Mouse (Mus musculus) gastrocnemius, adult 8-10 months (tissue): ENCODE data around the gene Klk12. TPM values are rescaled to one million over a fixed set of nuclear protein-coding genes. Genes with fewer than 3 reads are reported as not detected.

Source experiments
- DNase-seq, 2 experiments: peaks; one replicate each; pipeline ENCODE4 v3.0.0; 2022; ENCODE audit warnings: low spot score in 2 of 2
- total RNA-seq, 4 experiments: library from RNA; stranded (reverse); gene quantifications; 2 replicates each; pipeline ENCODE4 v1.2.4; 2022

The Klk12 gene
- total RNA-seq: not detected

DNA sequence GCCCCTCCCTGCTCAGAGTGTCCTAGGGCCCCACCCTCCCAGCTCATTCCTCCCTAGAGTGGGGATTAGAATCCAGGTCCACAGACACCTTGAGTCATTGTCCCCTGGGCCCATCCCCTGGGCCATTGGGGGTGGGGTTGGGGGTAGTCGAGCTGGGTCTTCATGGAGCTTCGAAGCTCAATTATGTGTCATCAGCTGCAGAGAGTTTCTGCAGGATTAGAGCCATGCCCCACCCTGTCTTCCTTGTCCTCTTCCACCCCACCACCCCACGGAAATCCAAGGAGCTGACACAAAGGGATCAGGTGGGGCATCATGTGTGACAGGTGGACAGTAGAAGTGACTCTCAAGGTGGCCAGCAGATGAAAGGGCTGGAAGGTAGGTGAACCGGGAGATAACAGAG is at the start of gene Klk12:
Gene Klk12 (plus strand): TSS at position 301 of the 400 bp plus-strand sequence.
- DNase-seq: no peak

DNA sequence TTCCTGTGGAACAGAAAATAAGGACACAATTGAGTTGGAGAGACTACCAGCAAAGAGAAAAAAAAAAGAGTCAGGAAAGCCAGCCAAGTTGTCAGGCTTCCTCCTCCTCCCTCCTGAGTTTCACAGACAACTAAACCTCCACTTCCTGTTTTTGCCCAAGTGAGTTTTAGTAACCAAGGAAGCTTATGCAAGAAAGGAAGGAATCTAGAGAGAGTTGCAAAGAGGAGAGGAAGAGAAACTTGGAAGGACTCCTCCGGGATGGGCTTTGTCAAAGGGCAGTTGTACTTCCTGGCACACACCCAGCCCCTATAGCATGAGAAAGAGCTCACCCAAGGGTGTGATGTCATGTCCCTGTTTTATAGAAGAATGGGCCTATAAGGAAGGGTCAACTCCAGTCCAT is 20.9 kb upstream of the Klk12 start:
- DNase-seq: no peak

- DNase-seq: no peak
These were observed 15.9 kb upstream of the Klk12 start for GRCm38 (mm10) chr7:43752806-43753205.

DNA sequence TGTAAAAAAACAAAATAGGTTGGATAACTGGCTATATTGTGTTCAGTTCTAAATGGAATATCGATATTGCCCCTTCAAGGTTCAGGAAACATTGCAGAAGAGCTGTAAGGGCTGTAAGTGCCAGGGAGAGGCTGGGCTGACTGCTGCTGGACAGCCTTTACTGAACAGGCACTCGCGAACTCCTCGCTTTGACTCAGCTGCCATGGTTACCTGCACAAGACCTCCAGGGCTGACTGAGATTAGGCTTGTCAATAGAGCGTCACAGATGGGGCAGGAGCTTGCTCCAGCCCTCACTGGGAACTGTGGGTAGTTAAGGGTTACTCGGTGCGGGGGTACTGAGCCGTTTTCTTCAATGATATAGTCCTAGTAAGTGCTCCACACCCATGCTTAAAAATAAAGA is 2.2 kb upstream of the Klk12 start:
- DNase-seq: no peak

DNA sequence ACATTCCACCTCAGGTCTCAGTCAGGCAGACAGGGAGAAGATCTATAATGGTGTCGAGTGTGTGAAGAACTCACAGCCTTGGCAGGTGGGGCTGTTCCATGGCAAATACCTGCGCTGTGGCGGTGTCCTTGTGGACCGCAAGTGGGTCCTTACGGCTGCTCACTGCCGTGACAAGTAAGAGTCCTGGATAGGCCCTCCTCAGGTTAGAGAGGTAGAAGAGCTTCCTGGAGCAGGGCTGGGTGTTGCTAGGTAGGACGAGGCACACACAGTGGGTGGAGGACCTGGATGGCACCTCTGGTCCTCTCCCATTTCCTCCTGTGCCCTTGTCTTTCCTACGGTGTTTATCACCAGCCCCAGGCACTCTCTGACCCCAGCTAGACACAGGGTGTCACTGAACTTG is 939 bp downstream of the Klk12 start:
- no peak for DNase-seq

GRCm38 (mm10) chr7:43770701-43771100 is 2.0 kb downstream of the Klk12 start:
- DNase-seq: no peak

DNA sequence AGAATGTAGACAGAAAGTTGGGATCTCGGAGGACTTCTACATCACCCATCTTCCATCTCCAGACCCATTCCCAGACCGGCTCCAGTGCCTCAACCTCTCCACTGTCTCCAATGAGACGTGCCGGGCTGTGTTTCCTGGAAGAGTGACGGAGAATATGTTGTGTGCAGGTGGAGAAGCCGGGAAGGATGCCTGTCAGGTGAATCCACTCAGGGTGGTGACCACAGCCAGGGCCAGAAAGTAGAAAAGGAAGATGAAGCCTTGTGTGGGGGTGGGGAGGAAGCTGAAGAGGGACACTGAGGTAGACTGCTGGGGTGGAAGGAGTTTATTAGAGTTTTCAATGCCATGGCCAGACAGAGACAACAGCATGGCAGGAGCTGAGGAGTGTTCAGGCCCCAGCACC is 3.2 kb downstream of the Klk12 start:
- no peak for DNase-seq

- DNase-seq: no peak
These were observed 4.2 kb downstream of the Klk12 start for GRCm38 (mm10) chr7:43772901-43773300.

DNA sequence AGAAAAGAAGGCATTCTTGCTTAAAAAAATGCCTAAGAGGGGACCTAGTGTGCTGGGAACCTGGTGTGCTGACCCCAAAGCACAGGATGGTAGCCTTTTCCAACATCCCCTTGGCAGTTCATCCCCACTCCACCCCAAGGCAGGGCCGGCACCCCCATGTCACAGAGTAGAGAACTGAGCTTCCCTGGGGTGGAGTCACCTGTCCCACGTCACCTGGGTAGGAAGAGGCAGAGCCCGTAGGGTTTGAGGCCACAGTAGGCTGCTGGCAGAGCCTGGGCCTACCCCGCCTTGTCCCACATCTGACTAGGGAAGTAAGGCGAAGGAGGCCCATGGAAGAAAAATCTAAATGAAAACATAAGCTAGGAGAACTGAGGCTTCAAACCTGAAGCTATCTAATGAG is 5.7 kb downstream of the Klk12 start, which contains the start of gene Klk11:
Gene Klk11 (plus strand): TSS at position 241 of the 400 bp plus-strand sequence.
- DNase-seq: no peak

DNA sequence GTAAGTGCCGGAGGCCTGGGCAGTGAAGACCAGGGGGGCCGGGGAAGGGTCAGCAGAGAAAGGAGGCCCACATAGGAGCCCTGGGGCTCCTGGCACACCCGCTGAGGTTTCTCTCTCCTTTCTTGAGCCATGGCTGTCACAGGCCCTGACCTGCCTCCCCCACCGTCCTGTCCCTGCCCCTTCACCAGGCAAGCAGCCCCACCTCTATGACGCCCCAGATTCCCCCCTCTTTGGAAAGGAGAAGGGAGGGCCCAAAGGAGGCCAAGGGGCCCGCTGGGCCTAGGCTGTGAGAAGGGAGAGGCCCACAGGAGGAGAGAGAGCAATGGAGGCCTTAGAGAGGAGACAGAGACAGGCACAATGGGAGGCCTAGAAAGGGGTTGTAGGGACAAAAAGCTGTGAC is 6.1 kb downstream of the Klk12 start:
- DNase-seq: no peak

DNA sequence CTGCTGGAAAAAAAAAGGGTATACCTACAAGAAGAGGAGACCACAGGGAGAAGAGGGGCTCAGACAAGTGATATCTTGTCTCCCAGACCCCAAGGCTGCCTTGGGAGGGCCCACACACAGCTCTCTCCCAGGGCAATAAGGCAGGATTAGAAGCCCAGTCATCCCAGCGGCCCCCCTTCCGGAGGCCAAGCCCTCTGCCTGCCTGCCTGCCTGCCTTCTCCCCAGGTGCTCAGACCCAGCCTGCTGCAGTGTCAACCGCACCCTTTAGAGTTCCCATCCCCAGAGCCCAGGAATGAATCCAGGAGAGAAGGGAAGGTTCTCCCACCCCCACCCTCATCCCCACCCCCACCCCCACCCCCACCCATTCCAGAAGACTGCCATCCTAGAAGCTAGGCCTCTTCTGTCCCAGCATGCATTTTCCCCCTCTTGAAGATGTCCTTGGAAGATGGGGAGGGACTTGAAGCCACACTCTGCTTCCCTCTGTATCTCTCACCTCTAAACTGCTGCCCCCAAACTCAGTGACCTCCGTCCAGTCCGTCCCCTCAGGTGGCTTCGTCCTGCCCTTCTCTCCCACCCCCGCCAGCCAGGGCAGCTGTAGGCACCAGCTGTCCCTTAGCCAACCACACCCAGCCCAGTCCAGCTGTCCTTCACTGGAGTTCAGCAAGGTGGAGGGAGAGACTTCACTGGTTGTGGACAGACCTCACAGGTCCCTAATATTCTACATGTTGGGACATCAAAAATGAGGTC is 6.8 kb downstream of the Klk12 start:
- no peak for DNase-seq

DNA sequence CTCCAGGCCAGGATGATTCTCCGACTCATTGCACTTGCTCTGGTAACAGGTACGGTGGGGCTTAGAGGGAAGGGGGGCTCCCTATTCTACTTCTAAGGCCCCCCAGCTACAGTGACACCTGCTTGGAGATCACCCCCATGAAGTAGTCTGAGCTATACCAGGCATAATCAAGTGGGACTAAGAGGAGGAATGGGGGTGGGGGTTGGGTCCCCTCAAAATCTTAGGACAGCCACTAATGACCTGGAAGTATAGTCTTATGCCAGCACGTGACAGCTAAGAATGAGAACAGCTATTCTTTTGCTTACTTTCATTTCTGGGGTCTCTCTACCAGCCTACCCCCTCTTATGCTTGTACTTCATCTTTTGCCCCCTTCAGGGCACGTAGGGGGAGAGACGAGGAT is 7.8 kb downstream of the Klk12 start:
- no peak for DNase-seq

- no peak for DNase-seq
These were observed 8.7 kb downstream of the Klk12 start for GRCm38 (mm10) chr7:43777423-43777822.

GRCm38 (mm10) chr7:43778176-43778970 is 9.7 kb downstream of the Klk12 start:
- DNase-seq: no peak

DNA sequence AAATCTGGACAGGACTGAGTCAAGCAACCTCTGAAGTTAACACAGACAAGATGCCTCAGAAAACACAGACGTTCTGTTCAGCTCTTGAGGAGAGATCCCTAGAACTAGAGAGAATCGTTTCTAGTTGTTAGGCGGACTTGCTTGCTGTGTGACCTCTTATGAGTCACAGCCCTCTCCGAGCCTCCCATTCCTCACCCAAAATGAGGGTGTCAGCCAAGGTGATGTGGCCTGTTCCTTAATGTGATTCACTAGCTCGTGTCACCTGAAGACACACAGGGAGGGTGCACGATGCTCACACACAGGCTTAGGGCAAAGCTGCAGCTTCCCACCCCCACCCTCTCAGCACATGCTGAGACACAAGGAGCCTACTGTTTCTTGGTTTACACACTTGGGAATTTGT is 11.5 kb downstream of the Klk12 start:
- no peak for DNase-seq

DNA sequence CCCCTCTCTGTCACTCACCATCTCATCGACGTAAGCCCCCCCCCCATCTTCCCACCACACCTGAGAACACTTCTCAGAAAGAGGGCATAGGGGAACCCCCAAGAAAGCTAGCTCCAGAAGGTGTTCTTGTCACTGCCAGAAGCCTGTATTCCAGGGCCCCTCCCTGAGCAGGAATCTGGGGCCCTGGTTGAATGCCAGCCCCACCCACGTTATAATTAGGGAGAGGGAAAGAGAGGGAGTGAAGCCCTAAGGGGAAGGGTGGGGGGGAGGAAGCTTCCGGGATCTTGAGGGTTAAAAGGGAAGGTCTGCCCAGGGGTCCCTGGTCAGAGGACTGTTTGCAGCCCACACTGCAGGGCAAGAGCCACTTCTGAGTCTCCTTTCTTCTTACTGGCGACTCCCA is 12.0 kb downstream of the Klk12 start, which contains the start of gene Klk10:
Gene Klk10 (plus strand): TSS at position 290 of the 400 bp plus-strand sequence.
- no peak for DNase-seq

- DNase-seq: no peak
These were observed 12.8 kb downstream of the Klk12 start for GRCm38 (mm10) chr7:43781541-43781940.

- peak; percentile 36 to 47 for DNase-seq
These were observed 13.9 kb downstream of the Klk12 start for GRCm38 (mm10) chr7:43782275-43783265.

DNA sequence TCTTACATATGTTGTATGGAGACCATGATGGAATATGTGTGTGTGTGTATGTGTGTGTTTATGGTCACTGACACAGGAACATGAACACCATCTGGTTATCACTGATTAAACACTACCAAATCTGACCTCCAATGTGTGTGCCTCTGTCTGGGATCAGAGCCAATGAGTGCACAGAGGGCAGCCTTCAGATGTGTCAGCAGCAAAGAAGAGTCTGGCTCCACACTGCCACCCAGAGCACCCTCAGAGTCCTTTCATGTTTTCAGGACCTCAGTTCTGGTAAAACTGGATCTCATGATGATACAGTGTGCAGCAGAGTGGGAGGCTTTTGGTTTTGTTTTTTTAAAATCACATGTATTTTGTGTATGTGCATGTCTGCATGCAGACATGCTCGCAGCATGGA is 16.6 kb downstream of the Klk12 start:
- no peak for DNase-seq

GRCm38 (mm10) chr7:43788096-43788495 is 19.4 kb downstream of the Klk12 start:
- DNase-seq: no peak

- DNase-seq: no peak
These were observed 20.6 kb downstream of the Klk12 start for GRCm38 (mm10) chr7:43789295-43789694.
